ENCODE assay signal across 9 mouse cellular contexts in genomic region chr3:132084018-132084417, GRCm38 (mm10). TPM values are rescaled to one million over a fixed set of nuclear protein-coding genes. Genes with fewer than 3 reads are reported as not detected.
DNase-seq lines count a peak whose midpoint lies in the region; ATAC-seq and TF ChIP-seq lines count a peak whose summit lies in the region.
"Had no signal": no experiment of that assay in that cellular context is flagged by ENCODE, and none has a peak within 500 bp of the region (broad histone marks: within the 10 kb centered on the region; RNA-seq: fewer than 3 reads in every experiment).

No protein-coding gene starts in this region.

- no peaks in the 10 kb centered on the region; the same call in 1 of the 2 replicates for H3K4me1 ChIP-seq in kidney, adult 2 months (ENCODE audit: control insufficient read depth, insufficient read depth, low read length)
- peaks cover 21% of the 10 kb centered on the region; the same call in 1 of the 2 replicates for H3K4me1 ChIP-seq in megakaryocyte, embryonic 14.5 days
- H3K4me1 ChIP-seq in stomach, embryonic 15.5 days: peaks cover 22% of the 10 kb centered on the region; the same call in 1 of the 2 replicates

- H3K9me3 ChIP-seq in megakaryocyte, embryonic 14.5 days: no peaks in the 10 kb centered on the region
- H3K9me3 ChIP-seq in stomach, embryonic 15.5 days: no peaks in the 10 kb centered on the region

- WGBS in kidney, adult 2 months: 5% methylated on average over 13 of the region's 13 CpGs
- WGBS in stomach, embryonic 15.5 days: 5% methylated on average over 13 of the region's 13 CpGs

- ATAC-seq in stomach, embryonic 15.5 days (ENCODE audit: insufficient read depth, low FRiP score, low read depth): peak; percentile 65
- ATAC-seq in monocyte, adult 5-6 weeks (replicated peaks; ENCODE audit: insufficient number of reproducible peaks, low FRiP score, low TSS enrichment, poor library complexity, severe bottlenecking): no peak

- peak overlapping the region; percentile 80 for H3K4me2 ChIP-seq in stomach, embryonic 15.5 days

- H3K4me3 ChIP-seq in kidney, adult 2 months (ENCODE audit: insufficient read depth, low read depth, low read length): peak overlapping the region; percentile 54; the same call in 1 of the 2 replicates
- peak overlapping the region; percentile 38 for H3K4me3 ChIP-seq in megakaryocyte, embryonic 14.5 days (replicated peaks)
- H3K4me3 ChIP-seq in stomach, embryonic 15.5 days (replicated peaks): peak overlapping the region; percentile 41
- H3K4me3 ChIP-seq: erythroblast, embryonic 14.5 days had no signal

- intact Hi-C loops in gastrocnemius, postnatal 36 days (cut with DNase I): no loop called here
- intact Hi-C loops in left cerebral cortex, postnatal 36 days (cut with DNase I): loop anchor here (5.0 to 10.0 kb wide), 2 partner anchors 107 to 269 kb away; no protein-coding TSS in a partner anchor

- no peak overlapping the region for H3K27ac ChIP-seq in kidney, adult 2 months (ENCODE audit: insufficient read depth, low read depth, low read length)
- H3K27ac ChIP-seq in stomach, embryonic 15.5 days: no peak overlapping the region

- TF ChIP-seq POLR2A in kidney, adult 2 months (IDR thresholded peaks at IDR 0.05; ENCODE audit: low read depth, low read length): no peak

- H3K36me3 ChIP-seq in kidney, adult 2 months (ENCODE audit: control insufficient read depth, insufficient read depth, low read length): no peaks in the 10 kb centered on the region
- no peaks in the 10 kb centered on the region for H3K36me3 ChIP-seq in megakaryocyte, embryonic 14.5 days (replicated peaks; ENCODE audit: low read length)
- no peaks in the 10 kb centered on the region for H3K36me3 ChIP-seq in stomach, embryonic 15.5 days

- no peak overlapping the region for H3K9ac ChIP-seq in stomach, embryonic 15.5 days

- TF ChIP-seq CTCF in kidney, adult 2 months (conservative IDR thresholded peaks at IDR 0.05; ENCODE audit: insufficient read depth, insufficient read length, low read depth, low read length): peak; percentile 67

- peak; percentile 68 for DNase-seq in adrenal gland, adult 2 months
- DNase-seq in embryo, embryonic 10 days (ENCODE audit: low spot score): peak; percentile 90
- DNase-seq in gastrocnemius, postnatal 36 days: peak; percentile 43 to 50
- DNase-seq in kidney, adult 2 months: peak; percentile 95
- DNase-seq in left cerebral cortex, postnatal 36 days (ENCODE audit: low spot score in 2 of 2): peak; percentile 50 to 57

- H3K27me3 ChIP-seq in kidney, adult 2 months (replicated peaks; ENCODE audit: control insufficient read depth, insufficient read depth, low read length): no peaks in the 10 kb centered on the region
- H3K27me3 ChIP-seq in megakaryocyte, embryonic 14.5 days (replicated peaks): peaks cover 35% of the 10 kb centered on the region
- peaks cover 23% of the 10 kb centered on the region for H3K27me3 ChIP-seq in stomach, embryonic 15.5 days (replicated peaks)

RNA-seq across cellular contexts. Expression of gene Dkk2, which starts 1.1 kb away (rescaled TPM):
- total RNA-seq in adrenal gland, adult 2 months (2021): 1 to 10 TPM; 2.5 to 5.2 TPM
- polyA plus RNA-seq in adrenal gland, adult 2 months (2012; rRNA removed): 0.91 and 1.3 TPM in 2 replicates
- 1 to 10 TPM; 2.6 to 3.1 TPM for total RNA-seq in gastrocnemius, postnatal 36 days (2021)
- 11.8 and 12.3 TPM in 2 replicates for polyA plus RNA-seq in kidney, adult 2 months (2012; rRNA removed)
- 1 to 10 TPM in 1 of 2 experiments, under 1 TPM in 1; 0.79 to 1.2 TPM for total RNA-seq in left cerebral cortex, postnatal 36 days (2021)
- polyA plus RNA-seq in megakaryocyte, embryonic 14.5 days (2012; ENCODE audit: insufficient read depth, low replicate concordance): 0.03 TPM in 1 of 2 replicates, not detected in the other
- polyA plus RNA-seq in stomach, embryonic 15.5 days (2015; fragmentation: Nextera tagmentation; extraction: Ambion mirVana): 9.8 and 10.3 TPM in 2 replicates
- total RNA-seq in monocyte, adult 5-6 weeks (2017): not detected in 3 replicates
- polyA plus RNA-seq: erythroblast, embryonic 14.5 days had no signal
